Mouse (Mus musculus) heart, embryonic 14.5 days (tissue): Measurements from ENCODE around the gene Phldb2. TPM values are rescaled to one million over a fixed set of nuclear protein-coding genes. Genes with fewer than 3 reads are reported as not detected.

Experiments
- ATAC-seq: fragments of 200-750 bp; cut with Nextera tagmentation; 2 replicates; pipeline ENCODE4 v1.8.0; 2017; ENCODE audit warnings: low read depth, moderate TSS enrichment; ENCODE audit not compliant: insufficient number of reproducible peaks, insufficient read depth, low FRiP score
- H3K27ac ChIP-seq, 2 experiments: fragments of 200-500 bp in 1 of 2; fragments of 300-500 bp in 1 of 2; sonication (generic) in 1 of 2; replicated peaks in 1 of 2; 2 replicates each; pipeline ENCODE4 v1.5.1; 2012 to 2014; ENCODE audit warnings: low read depth in 2 of 2, low read length in 2 of 2, control low read depth in 1 of 2, mild to moderate bottlenecking in 1 of 2, mixed read lengths in 1 of 2; ENCODE audit not compliant: control insufficient read depth in 1 of 2, insufficient read depth in 1 of 2
- H3K27me3 ChIP-seq: fragments of 300-500 bp; sonication (generic); 2 replicates; pipeline ENCODE4 v1.6.1; 2014; ENCODE audit warnings: mild to moderate bottlenecking, low read length, control low read depth; ENCODE audit not compliant: control insufficient read depth, insufficient read depth
- H3K36me3 ChIP-seq: fragments of 300-500 bp; sonication (generic); 2 replicates; pipeline ENCODE4 v1.6.1; 2014; ENCODE audit warnings: mild to moderate bottlenecking, control low read depth, low read length, mixed read lengths; ENCODE audit not compliant: control insufficient read depth, insufficient read depth
- H3K4me1 ChIP-seq, 2 experiments: fragments of 200-500 bp in 1 of 2; fragments of 300-500 bp in 1 of 2; sonication (generic) in 1 of 2; 2 replicates each; pipeline ENCODE4 v1.6.1; 2012 to 2014; ENCODE audit warnings: low read length in 2 of 2, control low read depth in 1 of 2, mixed read lengths in 1 of 2; ENCODE audit not compliant: control insufficient read depth in 2 of 2, insufficient read depth in 2 of 2
- H3K4me2 ChIP-seq: fragments of 300-500 bp; sonication (generic); 2 replicates; pipeline ENCODE4 v1.6.1; 2014; ENCODE audit warnings: mild to moderate bottlenecking, low read length
- H3K4me3 ChIP-seq, 2 experiments: fragments of 200-500 bp in 1 of 2; fragments of 300-500 bp in 1 of 2; sonication (generic) in 1 of 2; 2 replicates each; pipeline ENCODE4 v1.5.1; 2012 to 2014; ENCODE audit warnings: low read length in 2 of 2, mild to moderate bottlenecking in 2 of 2, control low read depth in 1 of 2, low read depth in 1 of 2, moderate library complexity in 1 of 2; ENCODE audit not compliant: control insufficient read depth in 1 of 2, insufficient read depth in 1 of 2
- H3K9ac ChIP-seq: fragments of 300-500 bp; sonication (generic); 2 replicates; pipeline ENCODE4 v1.6.1; 2014; ENCODE audit warnings: mild to moderate bottlenecking, low read length
- H3K9me3 ChIP-seq: fragments of 300-500 bp; sonication (generic); 2 replicates; pipeline ENCODE4 v1.6.1; 2016; ENCODE audit warnings: low read length, control low read depth; ENCODE audit not compliant: control insufficient read depth
- WGBS: fragments of 180-500 bp; shearing (Covaris S2); extraction: QIAGEN DNeasy Blood & Tissue Kit; methylation state at CpG from one replicate; pipeline ENCODE4 v1.1.7; 2014; 5-methylcytosine and 5-hydroxymethylcytosine counted together
- polyA plus RNA-seq: library from polyadenylated mRNA; unstranded; fragments of >200 nt; fragmentation: Nextera tagmentation; extraction: Ambion mirVana; gene quantifications from 2 replicates; pipeline ENCODE4 v1.2.1, GENCODE M21; 2014

The Phldb2 gene
- polyA plus RNA-seq, 1 experiment from 2014 or later, result 42.9 TPM

GRCm38 (mm10) chr16:45935956-45936483 is 17.4 kb downstream of the Phldb2 start:
- peaks cover 6% of the 10 kb centered on the region for H3K9me3 ChIP-seq
- ATAC-seq, result no peak
- H3K9ac ChIP-seq, result no peak overlapping the region
- peak overlapping the region in 1 of 2 experiments; percentile 2; a peak in 1 of 4 replicates for H3K27ac ChIP-seq
- no peaks in the 10 kb centered on the region for H3K36me3 ChIP-seq
- H3K4me3 ChIP-seq, result no peak overlapping the region
- no peaks in the 10 kb centered on the region; a peak in 1 of 4 replicates for H3K4me1 ChIP-seq
- 73% methylated on average over 3 of the region's 3 CpGs for WGBS
- H3K4me2 ChIP-seq, result no peak overlapping the region
- H3K27me3 ChIP-seq, result no peaks in the 10 kb centered on the region

GRCm38 (mm10) chr16:45934721-45935407 is 18.5 kb downstream of the Phldb2 start:
- no peak for ATAC-seq

GRCm38 (mm10) chr16:45930308-45930707 is 23.1 kb downstream of the Phldb2 start:
- Histone ChIP-seq H3K27ac (no peak overlapping the region; a peak in 1 of 4 replicates), H3K9me3 (no peaks in the 10 kb centered on the region), H3K27me3 (no peaks in the 10 kb centered on the region), H3K4me1 (peaks cover 8 to 12% of the 10 kb centered on the region in 2 experiments; a peak in 3 of 4 replicates), H3K9ac (no peak overlapping the region), H3K36me3 (no peaks in the 10 kb centered on the region), H3K4me3 (no peak overlapping the region), H3K4me2 (no peak overlapping the region)
- no peak for ATAC-seq
- WGBS, result 88% methylated on average over 3 of the region's 3 CpGs

More at GRCm38 (mm10) chr16:45934721-45935407, 18.5 kb downstream of the Phldb2 start:
- 58% methylated on average over 2 of the region's 2 CpGs for WGBS
- no peaks in the 10 kb centered on the region for H3K27me3 ChIP-seq
- H3K9ac ChIP-seq, result no peak overlapping the region
- H3K9me3 ChIP-seq, result peaks cover 6% of the 10 kb centered on the region
- no peak overlapping the region for H3K4me3 ChIP-seq
- H3K4me1 ChIP-seq, result peaks cover 0 to 2% of the 10 kb centered on the region in 2 experiments; a peak in 2 of 4 replicates
- no peaks in the 10 kb centered on the region for H3K36me3 ChIP-seq
- no peak overlapping the region for H3K27ac ChIP-seq
- no peak overlapping the region for H3K4me2 ChIP-seq

- Histone ChIP-seq H3K27ac (no peak overlapping the region), H3K27me3 (no peaks in the 10 kb centered on the region)
- 45% methylated on average over 4 of the region's 4 CpGs for WGBS
These were observed 25.3 kb downstream of the Phldb2 start for GRCm38 (mm10) chr16:45928090-45928489.

GRCm38 (mm10) chr16:45927601-45928000 is 25.8 kb downstream of the Phldb2 start:
- Histone ChIP-seq H3K36me3 (no peaks in the 10 kb centered on the region), H3K4me1 (peaks cover 12 to 28% of the 10 kb centered on the region in 2 experiments), H3K9ac (no peak overlapping the region), H3K27me3 (no peaks in the 10 kb centered on the region), H3K4me3 (no peak overlapping the region), H3K27ac (no peak overlapping the region), H3K9me3 (no peaks in the 10 kb centered on the region), H3K4me2 (no peak overlapping the region)
- ATAC-seq, result no peak
- 10% methylated on average over 3 of the region's 3 CpGs for WGBS

More at GRCm38 (mm10) chr16:45928090-45928489, 25.3 kb downstream of the Phldb2 start:
- no peak overlapping the region for H3K4me2 ChIP-seq
- H3K9ac ChIP-seq, result no peak overlapping the region
- H3K36me3 ChIP-seq, result no peaks in the 10 kb centered on the region
- ATAC-seq, result no peak
- H3K4me3 ChIP-seq, result no peak overlapping the region
- no peaks in the 10 kb centered on the region for H3K9me3 ChIP-seq
- H3K4me1 ChIP-seq, result peaks cover 12 to 25% of the 10 kb centered on the region in 2 experiments

GRCm38 (mm10) chr16:45926875-45927274 is 26.5 kb downstream of the Phldb2 start:
- H3K4me3 ChIP-seq, result no peak overlapping the region
- no peak overlapping the region for H3K9ac ChIP-seq
- peak overlapping the region in 1 of 2 experiments; percentile 15; a peak in 1 of 4 replicates for H3K27ac ChIP-seq
- peaks cover 15 to 30% of the 10 kb centered on the region in 2 experiments for H3K4me1 ChIP-seq
- no peaks in the 10 kb centered on the region for H3K9me3 ChIP-seq
- WGBS, result 92% methylated on average over 5 of the region's 5 CpGs
- no peak for ATAC-seq
- H3K27me3 ChIP-seq, result no peaks in the 10 kb centered on the region
- H3K36me3 ChIP-seq, result no peaks in the 10 kb centered on the region
- no peak overlapping the region for H3K4me2 ChIP-seq

GRCm38 (mm10) chr16:45923731-45924424 is 29.5 kb downstream of the Phldb2 start:
- peaks cover 14 to 33% of the 10 kb centered on the region in 2 experiments for H3K4me1 ChIP-seq
- 60% methylated on average over 6 of the region's 6 CpGs for WGBS
- H3K9ac ChIP-seq, result no peak overlapping the region
- no peaks in the 10 kb centered on the region for H3K9me3 ChIP-seq
- no peaks in the 10 kb centered on the region for H3K36me3 ChIP-seq
- ATAC-seq, result no peak
- H3K4me3 ChIP-seq, result no peak overlapping the region
- no peaks in the 10 kb centered on the region for H3K27me3 ChIP-seq
- H3K27ac ChIP-seq, result no peak overlapping the region
- no peak overlapping the region for H3K4me2 ChIP-seq
